Mouse (Mus musculus): ENCODE measurements around the gene Tgm1. TPM values are rescaled to one million over a fixed set of nuclear protein-coding genes. Genes with fewer than 3 reads are reported as not detected.

Gene Tgm1
- polyA plus RNA-seq, 1 experiment, result 29.6 TPM

DNA sequence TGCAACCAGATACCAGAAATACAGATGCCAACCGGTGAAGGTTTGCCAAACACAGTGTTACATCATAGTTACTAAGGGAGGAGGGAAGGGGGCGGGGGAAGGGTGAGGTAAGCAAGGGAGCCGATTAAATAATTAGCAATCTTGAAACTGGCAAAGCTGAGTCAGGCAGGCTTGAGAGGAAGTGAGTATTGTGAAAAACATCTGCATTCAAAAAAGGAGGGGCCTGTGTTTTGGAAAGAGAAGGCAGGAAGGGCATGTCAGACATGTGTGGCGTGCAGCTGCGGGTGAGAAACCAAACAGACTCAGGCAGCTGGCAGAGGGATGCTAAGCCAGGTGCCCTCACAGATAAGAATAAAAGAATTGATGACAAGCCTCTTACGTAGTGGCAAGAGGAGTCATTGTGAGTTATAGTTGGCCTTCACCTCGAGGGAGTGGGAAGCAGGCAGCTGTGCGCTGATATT lies 10.7 kb upstream of the Tgm1 start:
- Histone ChIP-seq H3K36me3 (ENCODE audit: control insufficient read depth, insufficient read depth, low read length) (no peaks in the 10 kb centered on the region), H3K27me3 (replicated peaks; ENCODE audit: control insufficient read depth, insufficient read depth, low read length) (no peaks in the 10 kb centered on the region), H3K4me3 (ENCODE audit: insufficient read depth, low read depth, low read length) (no peak overlapping the region), H3K27ac (ENCODE audit: insufficient read depth, low read depth, low read length) (0 out of 2 replicates have a peak overlapping the region, but pooled peaks have one; percentile 24), H3K4me1 (ENCODE audit: control insufficient read depth, insufficient read depth, low read length) (peaks cover 10% of the 10 kb centered on the region; the same call in 1 of the 2 replicates)
- 37% methylated on average over 8 of the region's 8 CpGs for WGBS
- TF ChIP-seq POLR2A (IDR thresholded peaks at IDR 0.05; ENCODE audit: low read depth, low read length), result no peak
- peak; percentile 72 for DNase-seq

DNA sequence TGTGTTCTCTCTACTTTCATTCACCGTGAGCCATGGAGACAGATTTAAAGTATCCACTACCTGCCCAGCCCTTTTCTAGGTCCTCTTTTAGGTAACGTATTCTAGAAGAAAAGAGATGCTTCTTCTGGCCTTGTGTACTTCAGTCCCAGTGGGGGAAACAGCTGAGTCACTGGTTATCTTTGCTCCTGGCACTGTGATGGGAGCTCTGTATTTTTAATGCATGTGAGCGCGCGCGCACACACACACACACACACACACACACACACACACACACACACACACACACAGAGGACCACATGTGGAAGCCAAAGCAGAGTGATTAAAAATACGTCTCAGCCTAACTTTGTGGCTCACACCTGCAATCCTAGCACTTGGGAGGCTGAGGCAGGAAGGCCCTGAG lies 9.7 kb upstream of the Tgm1 start:
- Histone ChIP-seq H3K27ac (ENCODE audit: insufficient read depth, low read depth, low read length) (no peak overlapping the region), H3K36me3 (ENCODE audit: control insufficient read depth, insufficient read depth, low read length) (no peaks in the 10 kb centered on the region), H3K4me1 (ENCODE audit: control insufficient read depth, insufficient read depth, low read length) (peaks cover 10% of the 10 kb centered on the region; the same call in 1 of the 2 replicates), H3K4me3 (ENCODE audit: insufficient read depth, low read depth, low read length) (no peak overlapping the region), H3K27me3 (replicated peaks; ENCODE audit: control insufficient read depth, insufficient read depth, low read length) (no peaks in the 10 kb centered on the region)
- no peak for DNase-seq
- 95% methylated on average over 7 of the region's 7 CpGs for WGBS
- no peak for TF ChIP-seq POLR2A (IDR thresholded peaks at IDR 0.05; ENCODE audit: low read depth, low read length)
- no peak for TF ChIP-seq CTCF (conservative IDR thresholded peaks at IDR 0.05; ENCODE audit: insufficient read depth, insufficient read length, low read depth, low read length)

DNA sequence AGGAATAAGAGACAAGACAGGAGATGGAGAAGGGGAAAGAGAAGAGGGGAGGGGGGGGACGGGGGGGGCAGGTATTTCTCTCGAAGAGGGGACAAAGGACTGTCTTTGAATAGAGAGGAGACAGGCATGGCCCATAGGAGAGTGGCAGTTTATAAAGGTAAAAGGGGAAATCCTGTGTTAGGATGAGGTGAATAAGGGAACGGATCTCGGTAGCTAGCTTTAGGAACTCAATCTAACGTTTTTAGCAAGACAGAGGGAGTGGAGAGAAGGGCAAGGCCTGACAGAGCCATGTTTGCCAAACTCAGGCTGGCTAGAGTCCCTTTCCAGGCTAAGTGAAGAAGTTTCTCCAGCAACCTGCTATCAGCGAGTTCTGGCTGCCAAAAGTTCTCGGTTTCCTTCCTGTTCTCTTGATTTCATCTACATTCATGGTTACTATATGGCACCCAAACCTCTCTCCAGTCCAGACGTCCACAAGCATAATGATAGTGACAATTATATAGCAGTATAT lies 8.8 kb upstream of the Tgm1 start:
- DNase-seq, result no peak
- WGBS, result 46% methylated on average over 8 of the region's 8 CpGs
- no peak overlapping the region for H3K4me3 ChIP-seq (ENCODE audit: insufficient read depth, low read depth, low read length)

DNA sequence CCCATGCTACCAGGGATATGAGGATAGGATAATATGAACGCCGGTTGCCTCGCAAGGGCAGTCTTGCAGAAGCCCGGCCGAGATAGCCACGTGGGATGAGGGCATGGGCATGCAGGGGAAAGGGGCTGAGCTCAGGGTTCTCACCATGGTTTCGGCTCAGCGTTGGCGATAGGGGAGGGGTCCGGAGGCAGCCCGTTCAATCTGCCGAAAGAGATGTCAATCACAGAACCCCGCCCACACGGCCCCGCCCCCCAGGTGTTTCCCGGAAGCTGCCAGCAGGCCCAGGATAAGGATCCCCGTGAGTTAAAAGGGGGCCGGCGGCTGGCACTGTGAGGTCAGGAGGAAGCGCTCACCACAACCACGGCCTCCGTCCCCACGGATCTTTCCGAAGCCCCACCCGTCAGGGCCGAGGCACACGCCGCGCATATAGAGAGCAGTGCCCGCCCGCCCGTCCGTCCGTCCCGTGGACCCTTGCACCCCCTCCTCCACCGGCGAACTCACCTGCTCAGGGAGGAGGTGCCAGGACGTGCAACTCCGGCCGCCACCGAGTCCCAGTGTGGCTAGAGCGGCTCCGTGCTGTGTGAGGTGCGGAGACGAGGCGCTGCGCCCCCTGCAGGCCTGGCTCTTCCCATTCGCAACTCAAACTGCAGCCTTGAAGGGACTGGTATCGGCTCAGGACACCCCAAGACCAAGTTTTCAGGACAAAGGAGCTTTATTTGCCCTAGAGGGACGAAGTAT lies 8.1 kb upstream of the Tgm1 start, which contains the start of gene Rabggta:
Rabggta (minus strand) TSS at position 564 of the 738 bp plus-strand sequence.
- under 1% methylated on average over 50 of the region's 50 CpGs for WGBS
- no peaks in the 10 kb centered on the region for H3K36me3 ChIP-seq (ENCODE audit: control insufficient read depth, insufficient read depth, low read length)
- H3K27ac ChIP-seq (ENCODE audit: insufficient read depth, low read depth, low read length), result peak within 1 kb of the TSS; percentile 88
- H3K4me3 ChIP-seq (ENCODE audit: insufficient read depth, low read depth, low read length), result peak within 1 kb of the TSS; percentile 92
- DNase-seq, result peak; percentile 97
- TF ChIP-seq POLR2A (IDR thresholded peaks at IDR 0.05; ENCODE audit: low read depth, low read length) (no peak), CTCF (conservative IDR thresholded peaks at IDR 0.05; ENCODE audit: insufficient read depth, insufficient read length, low read depth, low read length) (peak; percentile 92)
- no peaks in the 10 kb centered on the region for H3K27me3 ChIP-seq (replicated peaks; ENCODE audit: control insufficient read depth, insufficient read depth, low read length)
- peaks cover 20% of the 10 kb centered on the region; the same call in 1 of the 2 replicates for H3K4me1 ChIP-seq (ENCODE audit: control insufficient read depth, insufficient read depth, low read length)

More for the DNA sequence above, 8.8 kb upstream of the Tgm1 start:
- H3K4me1 ChIP-seq (ENCODE audit: control insufficient read depth, insufficient read depth, low read length), result peaks cover 15% of the 10 kb centered on the region; the same call in 1 of the 2 replicates
- no peaks in the 10 kb centered on the region for H3K27me3 ChIP-seq (replicated peaks; ENCODE audit: control insufficient read depth, insufficient read depth, low read length)
- TF ChIP-seq CTCF (conservative IDR thresholded peaks at IDR 0.05; ENCODE audit: insufficient read depth, insufficient read length, low read depth, low read length) (no peak), POLR2A (IDR thresholded peaks at IDR 0.05; ENCODE audit: low read depth, low read length) (no peak)
- no peak overlapping the region; the same call in 1 of the 2 replicates for H3K27ac ChIP-seq (ENCODE audit: insufficient read depth, low read depth, low read length)
- no peaks in the 10 kb centered on the region for H3K36me3 ChIP-seq (ENCODE audit: control insufficient read depth, insufficient read depth, low read length)

DNA sequence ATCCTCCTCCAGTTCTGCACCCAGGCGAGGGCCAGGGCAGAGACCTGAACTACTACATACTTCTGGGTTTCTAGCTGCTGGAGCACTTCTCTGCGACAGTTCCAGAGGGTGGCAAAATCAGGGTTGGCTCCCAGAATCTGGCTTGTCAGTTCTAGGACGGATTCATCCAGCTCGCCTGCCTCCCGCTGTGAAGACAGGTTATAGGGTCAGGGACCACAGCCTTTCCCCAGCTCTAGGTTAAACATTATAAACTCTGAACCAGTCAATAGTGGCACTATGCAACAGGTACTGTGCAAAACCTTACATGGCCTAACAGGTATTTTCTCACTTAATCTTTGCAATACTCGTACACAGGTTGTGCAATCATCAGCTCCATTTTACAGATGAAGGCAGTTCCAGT lies 7.3 kb upstream of the Tgm1 start:
- no peak for TF ChIP-seq POLR2A (IDR thresholded peaks at IDR 0.05; ENCODE audit: low read depth, low read length)
- TF ChIP-seq CTCF (conservative IDR thresholded peaks at IDR 0.05; ENCODE audit: insufficient read depth, insufficient read length, low read depth, low read length), result no peak
- 48% methylated on average over 6 of the region's 6 CpGs for WGBS
- H3K27me3 ChIP-seq (replicated peaks; ENCODE audit: control insufficient read depth, insufficient read depth, low read length), result no peaks in the 10 kb centered on the region
- H3K27ac ChIP-seq (ENCODE audit: insufficient read depth, low read depth, low read length), result peak overlapping the region; percentile 77
- H3K36me3 ChIP-seq (ENCODE audit: control insufficient read depth, insufficient read depth, low read length), result no peaks in the 10 kb centered on the region
- H3K4me3 ChIP-seq (ENCODE audit: insufficient read depth, low read depth, low read length), result peak overlapping the region; percentile 23; the same call in 1 of the 2 replicates
- H3K4me1 ChIP-seq (ENCODE audit: control insufficient read depth, insufficient read depth, low read length), result peaks cover 20% of the 10 kb centered on the region; the same call in 1 of the 2 replicates
- peak; percentile 84 for DNase-seq

DNA sequence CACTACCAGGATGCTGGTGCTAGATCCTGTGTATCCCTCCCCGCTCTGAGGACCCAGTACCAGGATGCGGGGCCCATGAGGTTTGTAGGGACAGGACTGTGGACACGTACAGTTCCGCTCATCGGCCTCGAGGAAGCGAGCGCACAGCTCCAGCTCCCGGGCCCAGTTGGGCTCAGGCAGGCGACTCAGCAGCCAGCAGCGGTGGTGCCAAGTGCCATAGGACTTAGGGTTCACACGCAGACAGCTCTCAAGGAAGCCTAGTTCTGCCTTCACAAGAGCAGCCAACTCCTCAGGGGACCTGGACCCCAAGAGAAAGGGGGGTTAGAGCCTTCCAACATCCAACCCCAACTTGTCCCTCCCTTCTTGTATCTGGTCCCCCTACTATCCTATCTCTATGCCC lies 6.9 kb upstream of the Tgm1 start:
- WGBS, result 67% methylated on average over 12 of the region's 12 CpGs
- TF ChIP-seq CTCF (conservative IDR thresholded peaks at IDR 0.05; ENCODE audit: insufficient read depth, insufficient read length, low read depth, low read length) (no peak), POLR2A (IDR thresholded peaks at IDR 0.05; ENCODE audit: low read depth, low read length) (no peak)
- Histone ChIP-seq H3K27me3 (replicated peaks; ENCODE audit: control insufficient read depth, insufficient read depth, low read length) (no peaks in the 10 kb centered on the region), H3K4me1 (ENCODE audit: control insufficient read depth, insufficient read depth, low read length) (peaks cover 20% of the 10 kb centered on the region; the same call in 1 of the 2 replicates), H3K4me3 (ENCODE audit: insufficient read depth, low read depth, low read length) (peak overlapping the region; percentile 23; the same call in 1 of the 2 replicates), H3K27ac (ENCODE audit: insufficient read depth, low read depth, low read length) (peak overlapping the region; percentile 77), H3K36me3 (ENCODE audit: control insufficient read depth, insufficient read depth, low read length) (no peaks in the 10 kb centered on the region)
- peak; percentile 35 for DNase-seq

DNA sequence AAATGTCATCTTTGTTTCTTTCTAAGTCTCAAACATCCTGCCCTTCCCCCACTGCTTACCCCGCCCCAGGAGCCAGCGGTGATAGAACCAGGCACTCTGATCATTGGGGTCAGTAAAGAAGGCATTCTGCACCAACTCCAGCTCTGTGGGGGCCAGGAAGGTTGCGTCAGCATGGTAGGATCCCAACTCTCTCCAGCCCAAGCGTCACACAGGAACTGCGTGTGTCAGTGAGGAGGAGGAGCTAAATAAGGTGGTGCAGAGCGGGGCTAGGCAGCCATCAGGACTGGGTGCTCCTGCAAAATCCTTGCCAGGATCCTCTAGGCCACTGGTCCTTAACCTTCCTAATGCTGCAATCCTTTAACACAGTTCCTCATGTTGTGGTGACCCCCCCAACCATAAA lies 6.0 kb upstream of the Tgm1 start:
- no peaks in the 10 kb centered on the region for H3K36me3 ChIP-seq (ENCODE audit: control insufficient read depth, insufficient read depth, low read length)
- peaks cover 26% of the 10 kb centered on the region for H3K4me1 ChIP-seq (ENCODE audit: control insufficient read depth, insufficient read depth, low read length)
- H3K27me3 ChIP-seq (replicated peaks; ENCODE audit: control insufficient read depth, insufficient read depth, low read length), result no peaks in the 10 kb centered on the region
- no peak overlapping the region for H3K27ac ChIP-seq (ENCODE audit: insufficient read depth, low read depth, low read length)
- H3K4me3 ChIP-seq (ENCODE audit: insufficient read depth, low read depth, low read length), result no peak overlapping the region
- TF ChIP-seq CTCF (conservative IDR thresholded peaks at IDR 0.05; ENCODE audit: insufficient read depth, insufficient read length, low read depth, low read length) (no peak), POLR2A (IDR thresholded peaks at IDR 0.05; ENCODE audit: low read depth, low read length) (no peak)
- 85% methylated on average over 6 of the region's 6 CpGs for WGBS
- no peak for DNase-seq

Measured in kidney, adult 2 months (tissue).